Mouse (Mus musculus): ENCODE measurements around the gene Pip4k2a.

Gene Pip4k2a

DNA sequence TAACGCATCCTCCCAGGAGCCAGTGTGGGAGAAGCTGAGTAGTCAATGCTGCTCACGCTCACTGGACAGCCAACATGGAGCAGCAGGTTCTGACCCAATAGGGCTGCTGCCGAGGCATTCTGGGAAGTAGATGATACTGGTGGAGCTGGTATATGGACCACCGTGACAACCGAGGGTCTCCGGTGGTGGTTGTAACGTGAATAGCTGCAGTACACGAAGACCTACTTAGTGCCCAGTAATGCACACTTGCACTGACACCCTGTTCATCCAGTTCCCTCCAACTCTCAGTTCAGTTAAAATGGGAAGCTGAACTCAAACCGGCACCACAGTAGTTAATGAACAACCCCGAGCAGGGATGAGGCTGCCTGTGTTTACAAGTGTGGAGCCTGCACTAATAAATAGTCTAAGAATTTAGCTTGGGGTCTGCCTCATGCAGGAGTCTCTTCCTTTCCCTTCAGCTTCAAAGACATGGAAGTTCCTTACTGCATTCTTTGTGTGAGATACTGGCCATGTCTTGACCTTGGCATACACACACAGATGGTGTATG lies 105.9 kb downstream of the Pip4k2a start:
- DNase-seq = no peak

DNA sequence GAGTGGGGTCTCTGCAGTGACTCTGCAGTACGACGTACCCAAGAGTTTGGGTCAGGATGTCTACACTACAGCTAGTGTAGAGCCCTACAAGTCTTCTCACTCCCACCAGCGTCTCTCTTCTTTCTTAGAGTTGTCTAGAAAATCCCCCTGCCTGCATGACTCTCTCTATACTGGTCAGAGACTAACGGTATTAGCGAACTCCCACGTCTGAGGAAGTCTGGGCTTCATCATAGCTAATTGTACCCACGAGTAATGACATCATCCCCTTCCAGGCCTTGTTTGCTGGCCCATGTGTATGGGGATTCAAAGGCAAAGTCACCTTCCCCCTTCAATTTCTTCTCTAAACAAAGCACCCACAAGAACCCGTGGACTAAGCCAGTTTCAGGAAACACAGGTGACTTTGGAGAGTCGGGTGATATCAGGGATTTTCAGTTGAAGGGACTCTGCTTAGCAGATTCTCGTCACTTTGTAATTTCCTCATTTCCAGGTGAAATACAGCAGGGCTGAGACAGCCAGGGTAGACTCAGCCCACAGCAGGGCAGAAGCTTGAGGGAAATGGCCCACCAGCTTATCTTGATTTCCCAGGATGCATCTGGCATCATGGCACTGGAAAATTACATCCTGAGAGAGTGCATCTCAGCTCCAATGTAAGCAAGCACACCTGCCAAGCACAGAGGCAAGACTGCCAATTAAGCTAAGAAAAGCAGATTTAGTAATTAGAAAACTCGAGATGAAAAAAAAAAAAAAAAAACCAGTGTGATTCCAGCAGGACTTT lies 107.5 kb downstream of the Pip4k2a start:
- DNase-seq = no peak

DNA sequence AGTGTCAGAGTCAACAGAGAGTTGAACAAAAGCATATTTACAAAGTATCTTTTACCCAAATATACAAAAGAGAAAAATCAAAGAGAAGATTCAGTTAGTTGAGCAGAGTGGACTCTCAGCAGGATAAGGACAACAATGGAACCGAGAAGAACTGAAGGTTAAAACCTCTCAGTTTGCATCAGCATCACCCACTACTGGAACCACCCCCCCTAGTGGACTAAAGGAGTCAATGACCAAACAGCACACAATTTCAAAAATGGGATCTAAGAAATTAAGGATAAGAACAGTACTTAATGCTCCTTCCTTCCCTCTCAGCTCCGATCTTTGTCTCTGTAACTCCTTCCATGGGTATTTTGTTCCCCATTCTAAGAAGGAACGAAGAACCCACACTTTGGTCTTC lies 113.6 kb downstream of the Pip4k2a start:
- DNase-seq = no peak

DNA sequence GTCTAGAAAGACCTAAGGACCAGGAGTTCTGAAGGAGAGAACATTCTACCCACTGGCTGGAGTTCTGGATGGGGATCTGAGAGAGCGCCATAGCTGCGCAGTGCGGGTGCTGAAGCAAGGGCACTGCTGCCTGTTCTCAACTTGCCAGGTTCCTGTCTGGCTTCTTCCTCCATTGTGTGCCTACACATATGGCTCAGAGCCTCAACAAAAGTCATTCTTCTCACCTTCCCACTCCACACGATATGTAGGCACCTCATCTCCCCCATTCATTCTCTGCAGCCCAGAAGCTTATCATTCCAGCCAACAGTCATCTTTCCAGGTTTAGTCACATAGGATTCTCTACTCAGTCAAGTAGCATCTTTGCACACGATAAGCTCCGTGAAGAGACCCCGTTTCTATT lies 123.3 kb downstream of the Pip4k2a start:
- DNase-seq = no peak

DNA sequence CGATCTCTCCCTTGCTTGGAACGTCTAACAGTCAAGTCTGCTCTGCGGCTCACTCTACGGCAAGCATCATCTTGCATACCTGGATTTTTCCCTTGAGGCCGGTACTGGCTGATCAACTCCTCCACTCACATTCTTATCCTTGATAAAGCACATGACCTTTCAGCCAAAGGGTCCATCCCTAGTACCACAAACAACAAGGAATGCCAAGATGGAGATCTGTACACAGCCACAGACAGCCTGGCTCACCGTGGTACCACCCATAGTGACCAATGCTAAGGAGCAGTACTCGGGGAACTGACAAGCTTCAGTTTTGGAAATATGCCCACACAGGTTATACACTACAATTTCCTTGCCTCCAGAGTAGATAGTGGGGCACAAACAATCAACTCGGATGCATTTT lies 123.9 kb downstream of the Pip4k2a start:
- no peak for DNase-seq

DNA sequence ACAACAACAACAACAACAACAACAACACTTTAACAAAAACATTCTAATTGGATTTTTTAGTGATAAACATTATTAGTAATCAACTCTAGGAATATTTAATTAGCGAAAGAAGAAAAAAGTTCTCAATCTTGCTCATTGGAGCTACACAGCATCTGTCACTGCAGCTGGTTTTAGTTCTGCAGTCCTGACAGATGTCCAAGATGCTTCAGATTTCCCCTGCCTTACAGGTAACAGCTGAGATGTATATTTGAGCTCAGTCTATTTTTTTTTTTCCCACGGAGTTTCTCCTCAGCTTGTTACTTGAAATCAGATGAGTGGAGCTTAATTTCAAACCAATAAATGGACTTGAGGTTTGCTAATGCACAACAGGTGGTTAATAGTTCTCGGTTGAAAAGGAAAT lies 124.5 kb downstream of the Pip4k2a start:
- no peak for DNase-seq

DNA sequence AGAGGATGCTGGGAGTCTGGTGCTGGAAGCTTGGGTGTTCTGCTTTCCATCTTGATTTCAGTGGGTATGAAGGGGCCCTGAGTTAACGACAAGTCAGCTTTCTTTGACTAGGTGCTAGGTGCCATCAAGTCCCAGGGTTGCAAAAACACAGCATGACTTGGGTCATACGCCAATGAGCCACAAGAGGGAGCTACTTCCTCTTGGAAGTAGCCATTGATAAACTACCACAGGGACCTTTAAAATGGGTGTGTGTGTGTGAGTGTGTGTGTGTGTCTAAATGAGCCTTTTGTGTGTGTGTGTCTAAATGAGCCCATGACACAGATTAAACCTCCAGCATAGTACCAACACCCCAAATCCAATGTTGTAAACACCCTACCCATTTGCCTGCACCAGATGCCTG lies 125.1 kb downstream of the Pip4k2a start:
- DNase-seq = peak; percentile 74 to 77

DNA sequence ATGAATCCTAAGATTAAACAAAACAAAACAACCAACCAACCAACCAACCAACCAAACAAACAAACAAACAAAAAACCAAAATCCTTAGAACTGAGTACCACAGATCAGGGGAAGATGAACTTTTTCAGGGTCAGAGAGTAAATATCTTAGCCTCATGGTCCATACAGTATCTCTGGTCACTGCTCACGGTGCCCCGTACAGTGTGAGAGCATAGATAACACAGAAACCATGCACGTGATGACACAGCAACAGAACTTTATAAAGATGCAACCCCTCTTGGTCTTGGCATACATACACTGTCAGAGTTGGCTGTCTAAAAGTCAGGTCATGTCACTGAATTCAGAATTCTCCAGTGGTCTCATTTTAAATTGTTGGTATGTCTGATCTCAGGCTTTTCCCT lies 126.8 kb downstream of the Pip4k2a start:
- DNase-seq = no peak

DNA sequence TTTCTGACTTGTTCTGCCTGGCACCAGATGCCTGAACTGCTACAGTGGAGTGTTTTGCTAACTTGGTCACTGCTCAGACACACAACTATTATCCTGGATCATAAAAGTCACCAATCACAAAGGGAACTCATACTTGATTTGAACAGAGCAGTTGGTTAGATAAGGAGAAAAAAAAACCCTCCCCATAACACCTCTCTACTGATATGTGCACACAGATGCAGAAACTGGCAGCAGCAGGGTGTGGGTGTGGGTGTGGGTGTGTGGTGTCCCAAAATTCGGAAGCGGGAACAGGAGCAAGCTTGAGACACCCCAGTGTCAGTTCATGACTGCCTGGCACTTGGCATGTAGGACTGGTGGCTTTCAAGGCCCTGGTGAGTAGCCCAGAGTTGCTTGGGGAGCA lies 130.9 kb downstream of the Pip4k2a start:
- DNase-seq = no peak

DNA sequence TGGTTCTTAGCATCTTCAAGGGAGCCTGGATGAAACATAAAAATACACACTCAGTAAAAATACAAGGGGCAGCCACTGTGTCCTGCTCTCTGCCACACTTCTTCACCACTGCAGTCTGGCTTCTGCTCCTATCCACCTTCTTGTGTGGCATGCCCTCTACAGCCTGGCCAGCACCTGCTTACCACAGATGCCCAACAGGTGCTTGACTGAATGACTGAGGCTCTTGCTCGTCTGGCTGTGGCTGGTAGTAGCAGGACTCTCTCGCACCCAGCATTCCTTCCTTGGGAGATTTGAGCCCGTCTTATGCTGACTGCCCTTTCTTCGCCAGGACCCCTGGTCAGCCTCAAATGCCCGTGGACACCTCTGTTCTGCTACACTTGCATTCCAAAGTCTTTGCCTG lies 133.2 kb downstream of the Pip4k2a start:
- DNase-seq = no peak

DNA sequence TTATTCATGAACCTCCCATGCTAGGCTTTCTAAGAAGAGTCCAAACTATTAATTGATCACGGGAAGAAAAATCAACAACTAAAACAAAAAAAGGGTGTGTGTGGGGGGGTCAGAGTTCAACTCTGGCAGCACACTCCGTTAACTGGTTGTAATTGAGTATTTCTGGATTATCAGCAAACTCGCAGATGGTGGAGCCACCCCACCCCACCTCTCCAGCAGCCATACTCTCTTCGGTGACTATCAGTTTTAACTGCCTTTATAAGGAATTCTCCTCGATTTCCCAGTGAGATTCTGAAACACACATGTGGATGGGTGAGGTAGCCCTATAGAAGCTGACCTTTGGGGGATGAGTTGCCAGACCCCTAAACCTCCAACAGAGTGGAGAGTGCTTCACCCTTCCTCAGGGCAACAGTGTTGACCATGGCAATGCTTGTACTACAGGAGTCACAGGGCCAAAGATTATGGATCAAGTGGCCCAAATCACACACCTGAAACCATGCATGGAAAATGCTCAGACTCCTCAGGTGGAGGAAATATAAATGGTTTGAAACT lies 136.2 kb downstream of the Pip4k2a start:
- no peak for DNase-seq

DNA sequence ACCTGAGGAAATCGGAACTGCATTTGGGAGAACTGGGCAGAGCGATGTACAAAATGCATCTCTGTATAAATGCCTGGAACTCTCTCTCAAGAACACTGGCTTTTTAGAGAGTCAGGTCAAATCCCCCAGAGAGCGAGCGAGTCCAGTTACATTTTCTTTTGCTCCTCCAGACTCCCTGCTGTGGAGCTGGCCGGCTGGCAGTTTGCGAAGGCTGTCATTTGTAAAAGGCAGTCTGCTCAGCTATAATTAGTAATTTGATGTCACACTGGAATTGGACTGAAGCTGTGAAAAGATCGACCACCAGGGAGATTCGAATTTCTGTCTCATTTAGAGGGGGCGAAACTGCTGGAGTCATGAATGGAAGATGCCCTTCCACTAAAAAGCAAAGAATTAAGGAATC lies 137.2 kb downstream of the Pip4k2a start:
- no peak for DNase-seq

DNA sequence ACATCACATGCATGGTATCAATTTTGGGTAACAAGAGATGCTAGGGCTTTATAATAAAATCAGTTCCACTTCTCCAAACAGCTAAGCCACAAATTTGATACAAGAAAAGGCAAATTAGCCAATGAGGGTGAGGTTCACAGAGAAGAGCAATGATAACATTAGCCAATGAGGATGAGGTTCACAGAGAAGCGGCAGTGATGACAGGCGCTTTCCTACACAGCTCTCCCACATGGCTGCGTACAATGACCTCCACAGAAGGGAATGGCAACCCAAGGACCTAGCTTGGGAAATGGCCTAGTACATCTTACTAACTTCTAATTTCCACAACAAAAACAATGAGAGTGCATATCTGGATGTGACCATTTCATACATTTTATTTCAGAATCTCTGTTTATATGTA lies 140.0 kb downstream of the Pip4k2a start:
- DNase-seq = no peak

DNA sequence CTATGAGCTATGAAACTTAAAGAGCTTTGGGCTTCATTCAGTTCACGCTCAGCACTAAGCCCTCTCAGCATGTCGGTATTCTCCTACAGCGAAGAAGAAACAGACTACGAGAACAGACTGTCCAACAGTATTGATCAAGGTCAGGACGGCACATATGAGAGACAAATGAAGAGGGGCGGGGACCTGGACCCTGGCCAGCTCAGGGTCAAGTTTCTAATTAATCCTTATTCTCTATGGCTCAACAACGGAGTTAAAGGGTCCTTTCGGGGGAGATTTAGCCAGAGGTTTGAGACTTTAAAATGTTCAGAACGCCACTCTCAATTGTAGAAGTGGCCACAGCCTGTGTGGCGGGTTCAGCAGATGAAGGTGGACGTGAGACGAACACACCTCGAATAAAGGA lies 141.5 kb downstream of the Pip4k2a start:
- DNase-seq = no peak

DNA sequence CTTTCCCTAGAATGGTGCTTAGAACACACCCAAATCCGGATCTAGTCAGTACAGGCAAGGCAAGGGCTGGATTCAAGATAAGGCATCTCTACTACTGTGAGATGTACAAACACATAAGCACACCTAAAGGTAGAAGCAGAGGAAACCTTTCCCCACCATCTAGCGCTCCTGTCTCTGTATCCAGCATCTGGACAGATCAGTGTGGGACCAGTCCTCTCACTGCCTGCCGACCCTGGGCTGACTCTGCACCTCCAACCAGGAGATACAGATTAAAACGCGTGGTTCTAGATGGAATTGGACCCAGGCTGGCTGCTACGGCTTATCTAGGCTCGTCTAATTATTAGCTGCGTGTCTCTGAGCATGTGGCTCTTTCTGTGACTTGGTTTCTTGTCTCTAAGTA lies 142.7 kb downstream of the Pip4k2a start:
- DNase-seq = no peak

DNA sequence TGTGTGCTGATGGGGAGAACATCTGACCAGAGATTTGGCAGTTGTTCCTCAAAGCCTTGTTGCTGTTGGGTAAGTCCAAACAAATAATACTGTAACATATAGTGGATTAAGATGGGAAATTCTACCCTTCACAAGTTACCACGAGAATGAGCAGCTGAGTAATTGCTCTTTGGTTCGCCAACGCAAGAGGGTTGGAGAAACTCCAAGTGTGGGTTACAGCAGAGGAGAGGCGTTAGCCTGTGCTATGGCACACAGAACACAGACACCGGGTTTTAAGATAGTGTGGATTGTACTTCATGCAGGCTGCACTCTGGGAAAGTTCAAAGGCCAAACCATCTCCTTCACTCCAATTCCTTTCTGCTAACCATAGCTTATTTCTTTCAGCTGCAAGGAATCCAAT lies 144.6 kb downstream of the Pip4k2a start:
- DNase-seq = no peak

DNA sequence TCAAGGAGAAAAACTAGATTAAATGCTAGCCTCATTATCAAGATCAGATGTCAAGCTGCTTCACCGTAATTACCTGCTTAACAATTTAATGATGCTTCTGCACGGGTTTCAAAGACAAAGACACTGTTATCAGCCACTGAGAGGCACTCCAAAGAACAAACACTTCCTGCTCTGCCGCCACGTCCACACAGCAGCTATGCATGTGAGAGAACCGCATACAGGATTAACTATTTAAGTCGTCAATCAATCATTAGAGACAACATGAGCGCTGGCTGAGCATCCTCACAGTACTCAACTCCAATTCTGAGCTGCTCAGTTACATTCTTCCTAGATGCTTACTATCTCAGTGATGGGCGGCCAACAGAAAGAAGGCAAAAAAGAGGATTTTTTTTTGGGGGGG lies 147.3 kb downstream of the Pip4k2a start:
- no peak for DNase-seq

DNA sequence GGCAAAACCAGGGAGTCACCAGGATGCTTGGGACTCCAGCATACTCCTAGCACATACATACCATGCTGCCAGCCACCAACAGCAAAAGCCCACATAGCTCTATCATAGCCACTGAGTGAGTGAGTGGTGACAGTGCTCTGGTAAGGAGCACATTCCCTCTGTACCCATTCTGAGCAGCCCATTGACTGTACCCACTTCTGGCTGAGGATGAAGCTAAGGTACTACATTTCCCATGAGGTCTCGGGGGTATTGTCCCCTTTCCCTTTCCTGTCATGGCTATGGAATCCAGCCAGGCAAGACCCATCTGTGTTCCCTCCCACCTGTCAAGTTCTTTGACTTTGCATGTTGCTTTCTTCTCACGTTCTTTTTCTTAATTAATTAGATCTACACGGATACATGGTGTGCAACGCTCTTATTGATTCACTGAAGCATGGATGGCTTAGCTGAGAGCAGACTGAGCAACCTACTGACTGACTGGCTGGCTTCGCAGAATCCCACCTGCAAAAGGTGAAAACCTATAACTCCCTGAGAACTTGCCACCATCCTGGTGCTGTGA lies 149.8 kb downstream of the Pip4k2a start:
- DNase-seq = no peak

DNA sequence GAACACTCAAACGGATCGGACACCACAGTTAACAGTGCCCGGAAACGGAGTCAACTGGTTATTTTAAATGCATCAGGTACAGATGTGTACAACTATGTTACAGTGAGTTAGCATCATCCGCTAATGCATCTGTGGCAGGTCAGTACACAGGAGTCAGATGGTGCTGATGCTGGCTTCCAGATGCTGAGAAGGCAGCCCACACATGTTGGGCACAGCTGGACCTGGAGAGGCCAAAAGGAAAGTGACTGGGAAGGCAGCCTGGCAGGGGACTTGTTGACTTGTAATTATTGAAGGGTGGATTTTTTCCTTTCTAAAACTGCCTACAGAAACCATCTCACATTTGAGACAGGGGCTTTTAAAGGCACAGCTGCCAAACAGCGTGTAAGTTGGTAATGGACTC lies 155.4 kb downstream of the Pip4k2a start:
- no peak for DNase-seq

DNA sequence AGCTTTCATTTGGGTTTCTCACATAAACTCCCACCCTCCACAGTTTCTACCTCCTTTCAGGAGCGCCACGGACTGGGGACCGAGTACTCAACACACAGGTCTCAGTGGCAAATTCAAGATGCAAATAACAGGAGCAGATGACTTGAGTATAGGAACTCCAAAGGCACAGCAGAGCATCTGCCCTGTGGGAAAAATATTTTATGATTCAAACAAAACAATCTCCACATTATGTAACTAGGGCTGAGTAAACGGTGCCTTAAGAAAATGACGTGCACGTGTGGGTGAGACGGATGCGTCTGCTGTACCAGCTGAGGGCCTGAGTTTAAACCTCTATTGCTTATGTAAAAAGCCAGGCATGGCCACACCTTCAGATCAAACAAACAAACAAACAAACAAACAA lies 156.9 kb downstream of the Pip4k2a start:
- DNase-seq = no peak

DNA sequence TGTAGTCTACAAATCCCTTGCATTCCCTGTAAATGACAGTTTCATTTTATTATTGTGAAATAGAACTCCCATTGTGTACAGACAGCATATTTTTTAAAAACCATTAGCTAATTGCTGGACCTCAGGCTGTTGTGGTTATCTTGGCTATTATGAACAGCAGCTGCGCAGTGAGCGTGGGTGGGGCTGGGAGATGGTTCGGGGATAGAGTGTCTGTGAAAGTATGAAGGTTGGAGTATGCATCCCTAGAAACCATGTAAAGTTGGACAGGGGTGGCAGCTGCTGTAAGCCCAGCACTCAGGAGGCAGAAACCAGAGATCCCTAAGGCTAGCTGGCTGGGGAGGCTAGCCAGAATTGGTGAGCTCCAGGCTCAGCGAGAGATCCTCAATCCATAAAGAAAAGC lies 158.4 kb downstream of the Pip4k2a start:
- no peak for DNase-seq

DNA sequence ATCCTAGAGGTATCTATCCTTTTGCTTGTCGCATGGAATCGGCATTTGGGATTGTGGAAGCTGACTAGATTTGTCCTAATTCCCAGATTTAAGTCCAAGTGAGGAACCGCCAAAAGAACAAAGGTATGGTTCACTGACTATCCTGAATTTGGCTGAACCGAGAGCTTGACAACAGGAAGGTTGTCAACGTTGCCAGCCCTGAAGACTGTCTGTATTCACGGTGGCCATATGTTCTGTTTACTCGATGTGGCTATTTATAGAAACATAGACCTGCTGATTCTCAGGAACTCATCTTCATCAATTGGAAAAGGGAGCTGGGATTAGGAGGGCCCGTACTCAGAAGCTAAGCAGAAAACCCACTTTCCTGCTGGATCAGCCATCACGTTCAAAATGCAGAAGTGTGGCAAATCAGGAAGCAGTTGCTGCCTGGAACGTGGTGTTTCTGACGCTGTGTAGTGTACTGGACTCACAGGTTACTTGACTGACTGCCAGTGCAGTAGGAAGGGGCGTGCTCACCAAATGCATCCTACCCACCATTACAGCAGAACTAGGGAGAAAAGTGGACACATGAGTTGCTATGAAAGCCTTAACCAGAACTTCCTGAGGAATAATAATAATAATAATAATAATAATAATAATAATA lies 162.5 kb downstream of the Pip4k2a start:
- no peak for DNase-seq

DNA sequence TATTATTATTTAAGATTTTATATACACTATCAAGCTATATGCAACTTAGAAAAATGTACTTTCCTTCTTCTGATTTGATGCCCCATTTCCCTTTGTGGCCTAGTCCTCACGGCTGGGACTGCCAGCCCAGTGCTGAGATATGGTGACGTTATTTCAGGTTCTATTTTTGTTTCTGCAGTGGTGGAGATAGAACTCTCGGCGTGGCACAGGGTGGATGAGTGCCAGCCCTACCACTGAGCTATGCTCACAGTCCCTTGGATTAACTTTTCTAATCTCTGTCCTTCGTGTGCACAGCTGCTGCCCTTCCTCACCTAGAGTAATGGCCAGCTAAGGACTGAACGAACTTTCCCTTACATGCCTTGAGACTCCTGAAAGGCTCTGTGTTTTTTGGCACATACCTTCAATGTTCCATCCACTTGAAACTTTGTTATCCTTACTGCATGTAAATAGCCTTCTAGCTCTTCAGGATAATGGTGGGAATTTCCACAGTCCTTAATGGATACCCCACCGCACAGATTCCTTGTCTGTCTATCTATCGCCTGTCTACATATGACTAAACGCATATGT lies 164.8 kb downstream of the Pip4k2a start:
- DNase-seq = no peak

Measured in thymus, postnatal 36 days (tissue).